Mouse (Mus musculus): ENCODE measurements at regions not wholly inside any gene's neighbourhood (a gene's known extent, or its start where the extent isn't known, plus 50 kb on each side); places are given as distances from the start of the nearest gene placed in this dataset.

GRCm38 (mm10) chr13:71481205-71481604, 482.3 kb downstream of the Irx1 start:
- no peak for DNase-seq

GRCm38 (mm10) chr13:71461552-71461951, 502.0 kb downstream of the Irx1 start:
- no peak for DNase-seq

- no peak for DNase-seq
These were observed 502.9 kb downstream of the Irx1 start for GRCm38 (mm10) chr13:71460607-71461006.

GRCm38 (mm10) chr13:71460097-71460496, 503.4 kb downstream of the Irx1 start:
- DNase-seq: no peak

GRCm38 (mm10) chr13:71459022-71459536, 504.4 kb downstream of the Irx1 start:
- no peak for DNase-seq

- peak; percentile 32 for DNase-seq
These were observed 505.2 kb downstream of the Irx1 start for GRCm38 (mm10) chr13:71458061-71458935.

GRCm38 (mm10) chr13:71457550-71457949, 506.0 kb downstream of the Irx1 start:
- DNase-seq: no peak

- DNase-seq: no peak
These were observed 511.3 kb downstream of the Irx1 start for GRCm38 (mm10) chr13:71452258-71452657.

GRCm38 (mm10) chr13:71437601-71438099, 525.9 kb downstream of the Irx1 start:
- no peak for DNase-seq

- peak; percentile 14 for DNase-seq
These were observed 559.6 kb downstream of the Irx1 start for GRCm38 (mm10) chr13:71403654-71404560.

GRCm38 (mm10) chr13:71393716-71394309, 552.2 kb upstream of the Adamts16 start:
- DNase-seq: no peak

- no peak for DNase-seq
These were observed 537.0 kb upstream of the Adamts16 start for GRCm38 (mm10) chr13:71378641-71379040.

GRCm38 (mm10) chr13:71375909-71376606, 534.4 kb upstream of the Adamts16 start:
- DNase-seq: peak; percentile 42

- DNase-seq: no peak
These were observed 531.4 kb upstream of the Adamts16 start for GRCm38 (mm10) chr13:71372701-71373685.

- no peak for DNase-seq
These were observed 528.2 kb upstream of the Adamts16 start for GRCm38 (mm10) chr13:71369832-71370231.

- DNase-seq: no peak
These were observed 523.6 kb upstream of the Adamts16 start for GRCm38 (mm10) chr13:71365261-71365660.

GRCm38 (mm10) chr13:71362311-71362710, 520.7 kb upstream of the Adamts16 start:
- DNase-seq: no peak

- no peak for DNase-seq
These were observed 517.5 kb upstream of the Adamts16 start for GRCm38 (mm10) chr13:71359112-71359511.

GRCm38 (mm10) chr13:71350787-71351186, 509.2 kb upstream of the Adamts16 start:
- no peak for DNase-seq

GRCm38 (mm10) chr13:71342921-71343320, 501.3 kb upstream of the Adamts16 start:
- DNase-seq: no peak

GRCm38 (mm10) chr13:71338700-71339099, 497.1 kb upstream of the Adamts16 start:
- no peak for DNase-seq
